Mouse (Mus musculus): ENCODE measurements around the gene Ano3.
"Not testable (repeated sequence)": the region's sequence is repeated elsewhere in the genome, so short reads cannot be mapped to it uniquely, and the experiment has no call there.

The Ano3 gene

GRCm38 (mm10) chr2:110950823-110951222 is at the start of gene Ano3:
Gene Ano3, minus strand, starts transcription at chr2:110950923.
- not testable (repeated sequence) for DNase-seq

DNA sequence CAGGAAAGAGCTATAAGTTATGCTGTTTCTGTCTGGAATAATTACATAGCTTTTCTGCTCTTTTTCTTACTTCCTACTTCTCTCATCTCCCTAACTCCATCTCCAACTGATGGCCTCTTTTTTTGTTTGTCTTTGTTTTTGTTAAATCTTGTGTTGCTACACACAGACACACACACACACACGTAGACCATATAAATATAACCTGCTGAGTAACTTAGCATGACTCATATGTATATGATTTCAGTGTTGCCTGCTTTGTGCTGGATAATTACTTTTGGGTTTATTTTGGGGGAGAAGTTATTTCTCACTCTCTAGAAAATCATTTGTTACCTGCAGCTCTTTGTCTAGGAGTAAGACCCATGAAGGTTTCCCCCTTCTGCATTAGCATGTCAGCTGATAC is 39.3 kb upstream of the Ano3 start:
- DNase-seq: no peak

- DNase-seq: peak; percentile 4
These were observed 38.8 kb upstream of the Ano3 start for GRCm38 (mm10) chr2:110989539-110989938.

DNA sequence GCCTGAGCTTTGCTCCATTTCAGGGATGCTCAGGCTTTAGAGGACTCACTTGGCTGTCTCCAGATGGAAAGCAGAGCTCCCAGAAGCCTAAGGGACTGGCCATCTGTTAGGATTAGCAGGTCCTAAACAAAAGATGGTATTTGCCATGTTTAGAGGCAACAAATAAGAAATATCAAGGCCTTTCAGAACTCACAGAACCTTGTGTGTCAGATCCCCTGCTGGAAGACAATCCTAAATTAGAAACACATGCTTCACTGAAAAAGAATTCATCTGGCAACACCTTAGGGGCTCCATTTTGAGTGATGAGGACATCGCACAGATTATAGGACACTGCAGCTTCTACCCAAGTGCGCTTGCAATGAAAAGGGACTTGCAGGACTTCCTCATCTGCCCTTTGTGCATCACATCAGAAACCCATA is 35.1 kb upstream of the Ano3 start:
- no peak for DNase-seq

DNA sequence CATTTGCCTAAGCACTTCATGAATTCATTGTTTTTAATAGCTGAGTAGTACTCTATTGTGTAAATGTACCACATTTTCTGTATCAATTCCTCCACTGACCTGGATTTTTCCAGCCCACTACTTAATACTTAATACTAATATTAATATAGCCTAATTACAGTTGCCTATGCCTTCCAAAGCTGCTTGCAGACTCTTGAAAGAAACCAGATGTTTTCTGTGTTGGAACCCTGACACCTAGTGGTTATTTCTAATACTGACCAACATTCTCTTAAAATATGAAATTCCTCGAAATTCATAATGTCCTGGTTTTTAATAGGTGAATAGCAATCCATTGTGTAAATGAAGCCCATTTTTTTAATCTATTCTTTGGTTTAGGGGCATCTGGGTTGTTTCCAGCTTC is 31.0 kb upstream of the Ano3 start:
- peak; percentile 55 for DNase-seq

GRCm38 (mm10) chr2:110979610-110980009 is 28.9 kb upstream of the Ano3 start:
- DNase-seq: no peak

- no peak for DNase-seq
These were observed 26.1 kb upstream of the Ano3 start for GRCm38 (mm10) chr2:110976871-110977270.

DNA sequence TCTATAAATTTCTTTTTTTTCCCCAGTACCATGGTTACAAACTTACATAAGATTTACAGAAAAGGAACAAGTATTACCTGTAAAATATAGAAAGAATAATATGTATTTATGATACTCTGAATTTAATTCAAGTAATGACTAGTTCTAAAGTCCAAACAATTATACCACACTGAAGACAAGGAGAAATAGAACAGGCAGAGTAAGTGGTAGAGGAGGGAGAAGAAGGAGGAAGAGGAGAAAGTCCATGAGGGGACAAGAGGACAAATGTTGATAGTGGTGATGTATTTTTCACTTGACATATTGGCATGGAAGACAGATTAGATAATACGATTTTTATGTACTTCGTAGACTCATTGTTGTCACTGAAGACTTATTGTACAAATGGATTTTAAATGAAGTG is 19.4 kb upstream of the Ano3 start:
- no peak for DNase-seq

DNA sequence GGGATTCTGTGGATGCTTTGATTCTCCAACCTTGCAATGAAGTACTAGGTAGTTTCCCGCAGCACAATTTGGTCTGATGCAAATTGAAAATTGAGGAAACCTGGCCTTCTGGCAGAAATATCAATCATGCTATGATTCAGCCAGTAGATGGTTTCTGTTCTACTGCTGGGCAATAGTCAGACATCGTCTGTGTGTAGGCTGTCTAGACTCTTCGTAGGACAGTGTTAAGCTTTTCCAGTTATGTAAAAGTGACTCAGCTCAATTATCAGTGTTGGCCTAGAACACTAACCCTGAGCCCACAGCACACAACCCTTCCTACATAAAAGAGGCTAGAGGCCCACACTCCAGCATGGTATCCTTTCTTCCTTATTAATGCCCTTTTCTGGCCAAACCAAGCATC is 14.7 kb upstream of the Ano3 start:
- DNase-seq: no peak

DNA sequence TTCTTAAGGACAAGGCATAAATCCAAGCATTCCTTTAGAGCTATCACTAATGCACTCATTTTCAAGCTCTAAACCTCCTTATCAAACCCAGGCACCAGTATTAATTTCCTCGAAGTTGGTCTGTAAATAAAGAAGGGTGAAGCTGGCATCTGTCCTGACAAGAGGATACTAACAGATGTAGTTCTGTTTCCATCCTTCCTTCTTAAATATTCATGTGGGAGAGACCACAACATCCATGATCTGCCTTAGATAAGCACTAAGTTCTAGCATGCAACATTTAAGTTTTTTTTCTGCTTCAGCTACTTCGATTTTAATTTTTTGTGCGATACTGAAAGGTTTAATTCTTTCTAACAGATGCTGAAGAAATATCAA is 305 bp downstream of the Ano3 start:
- no peak for DNase-seq

GRCm38 (mm10) chr2:110949679-110950431 is 868 bp downstream of the Ano3 start:
- DNase-seq: peak; percentile 80

DNA sequence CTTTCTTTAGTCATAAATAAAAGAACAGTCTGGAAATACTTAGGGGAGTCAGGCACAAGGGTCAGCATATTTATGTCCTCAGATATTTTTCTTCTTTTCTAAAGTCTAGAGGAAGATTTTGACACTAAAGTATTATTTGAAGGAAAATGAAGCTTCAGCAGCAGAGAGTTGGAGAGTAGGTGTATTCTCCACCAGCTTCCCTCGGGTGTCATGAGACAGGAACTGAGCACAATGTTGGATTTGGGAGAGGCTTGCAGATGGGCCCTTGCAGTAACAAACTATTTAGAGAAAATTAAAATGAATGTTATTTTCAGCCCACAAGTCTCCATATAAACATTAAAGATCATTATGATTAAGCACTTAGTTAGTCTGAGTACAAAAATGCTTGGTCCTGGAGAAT is 5.6 kb downstream of the Ano3 start:
- no peak for DNase-seq

- DNase-seq: no peak
These were observed 15.0 kb downstream of the Ano3 start for GRCm38 (mm10) chr2:110935691-110936090.

GRCm38 (mm10) chr2:110929126-110929525 is 21.6 kb downstream of the Ano3 start:
- no peak for DNase-seq

- no peak for DNase-seq
These were observed 41.2 kb downstream of the Ano3 start for GRCm38 (mm10) chr2:110909506-110909905.

DNA sequence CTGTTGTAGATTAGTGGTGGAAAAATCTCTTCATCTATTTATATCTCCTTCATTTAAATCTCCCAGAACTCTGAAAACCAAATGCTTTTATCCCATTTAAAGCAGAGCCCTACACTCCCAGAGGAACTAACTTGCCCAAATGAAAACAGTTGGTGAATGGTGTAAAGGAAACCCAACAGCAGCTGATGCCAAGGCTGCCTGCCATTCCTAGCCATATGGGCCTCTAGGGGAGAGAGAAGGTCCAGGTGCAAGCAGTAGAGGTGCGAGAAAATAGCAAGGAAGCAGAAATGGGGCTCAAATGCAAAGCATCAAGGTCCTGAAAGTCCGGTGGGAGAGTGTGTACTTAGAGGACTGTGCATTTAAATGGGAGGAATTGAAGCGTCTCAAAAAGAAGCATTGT is 44.2 kb downstream of the Ano3 start:
- no peak for DNase-seq

DNA sequence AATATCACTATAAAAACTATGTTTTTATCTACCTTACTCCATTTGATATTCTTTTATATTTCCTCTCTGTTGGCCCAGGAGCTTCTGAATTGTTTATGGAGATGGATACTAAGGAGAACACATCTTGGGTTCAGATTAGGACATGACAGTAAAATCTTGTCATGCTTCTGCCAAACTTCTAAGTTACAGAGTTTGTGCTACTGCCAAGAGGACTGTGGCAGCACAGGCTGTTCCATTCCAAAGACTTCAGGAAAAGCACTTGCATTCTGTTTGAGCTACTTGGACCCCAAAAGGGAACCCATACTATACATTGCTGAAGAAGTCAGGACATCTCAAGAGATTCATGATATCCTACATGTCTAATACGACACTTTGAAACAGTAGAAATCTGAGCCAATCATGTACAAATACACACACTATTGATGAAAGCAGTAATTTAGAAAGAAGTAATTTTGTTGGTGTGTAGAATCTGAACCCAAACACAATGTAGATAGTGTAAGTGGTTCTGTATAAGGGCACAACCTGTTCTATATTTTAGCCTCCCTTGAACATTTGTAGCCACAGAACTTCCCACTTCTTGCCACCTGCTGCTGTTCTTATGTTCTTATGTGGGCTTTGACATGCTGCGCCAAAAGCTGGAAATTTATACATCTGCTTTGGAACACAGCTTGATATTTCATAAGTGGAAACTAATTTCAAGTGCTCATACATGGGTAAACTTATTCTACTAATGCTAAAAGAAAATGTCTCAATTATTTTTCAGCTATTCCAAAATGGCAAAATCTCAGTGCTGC is 54.0 kb downstream of the Ano3 start:
- DNase-seq: no peak

DNA sequence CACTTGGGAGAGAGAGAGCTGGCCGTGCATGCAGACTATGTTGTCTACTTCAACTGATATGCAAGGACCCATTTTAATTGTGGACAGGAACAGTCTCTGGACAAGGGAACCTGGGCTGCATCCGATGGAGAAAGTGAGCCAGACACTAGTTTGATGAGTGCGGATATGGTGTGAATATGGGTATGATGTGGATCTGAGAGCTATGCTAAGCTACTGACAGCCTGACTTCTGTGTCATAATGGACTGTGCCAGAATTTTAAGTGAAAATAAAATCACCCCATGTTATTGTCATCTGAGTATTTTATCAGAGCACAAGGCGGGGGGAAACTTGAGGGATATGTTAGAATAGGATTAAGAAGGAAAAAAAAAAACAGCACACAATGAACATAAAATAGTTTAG is 79.1 kb downstream of the Ano3 start:
- no peak for DNase-seq

- no peak for DNase-seq
These were observed 85.1 kb downstream of the Ano3 start for GRCm38 (mm10) chr2:110865584-110865983.

- DNase-seq: no peak
These were observed 87.3 kb downstream of the Ano3 start for GRCm38 (mm10) chr2:110863376-110863775.

GRCm38 (mm10) chr2:110839559-110840243 is 111.0 kb downstream of the Ano3 start:
- DNase-seq: peak; percentile 39

GRCm38 (mm10) chr2:110816189-110816588 is 134.5 kb downstream of the Ano3 start:
- peak; percentile 2 for DNase-seq

DNA sequence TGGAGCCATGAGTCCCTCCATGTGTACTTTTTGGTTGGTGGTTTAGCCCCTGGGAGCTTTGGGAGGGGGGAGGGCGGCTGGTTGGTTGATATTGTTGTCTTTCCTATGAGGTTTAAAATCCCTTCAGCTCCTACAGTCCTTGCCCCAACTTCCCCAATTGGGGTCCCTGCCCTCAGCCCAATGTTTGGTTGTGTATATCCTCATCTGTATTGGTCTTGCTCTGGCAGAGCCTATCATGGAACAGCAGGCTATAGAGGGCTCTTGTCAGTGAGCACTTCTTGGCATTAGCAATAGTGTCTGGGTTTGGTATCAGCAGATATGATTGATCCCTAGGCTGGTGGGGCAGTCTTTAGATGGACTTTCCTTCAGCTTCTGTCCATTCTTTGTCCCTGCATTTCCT is 135.8 kb downstream of the Ano3 start:
- DNase-seq: no peak
